Mouse (Mus musculus) heart, adult 8-10 months (tissue): Measurements from ENCODE around the gene Ppp1r15b. TPM values are rescaled to one million over a fixed set of nuclear protein-coding genes. Genes with fewer than 3 reads are reported as not detected.

Source experiments
- DNase-seq: peaks from one replicate; pipeline ENCODE4 v3.0.0; 2022; ENCODE audit warnings: low spot score
- total RNA-seq, 4 experiments: library from RNA; stranded (reverse); gene quantifications; 2 replicates each; pipeline ENCODE4 v1.2.4; 2022

Ppp1r15b gene
- total RNA-seq, 4 experiments from 2014 or later: 20.8 to 24.3 (median 21.7) TPM

- DNase-seq: no peak
Observed at GRCm38 (mm10) chr1:133119931-133120712, 10.8 kb upstream of the Ppp1r15b start.

- DNase-seq: no peak
Observed at GRCm38 (mm10) chr1:133121246-133121645, 9.7 kb upstream of the Ppp1r15b start.

GRCm38 (mm10) chr1:133124137-133124536 lies 6.8 kb upstream of the Ppp1r15b start:
- DNase-seq: no peak

- DNase-seq: no peak
Observed at GRCm38 (mm10) chr1:133125640-133126364, 5.1 kb upstream of the Ppp1r15b start.

GRCm38 (mm10) chr1:133126365-133126740 lies 4.6 kb upstream of the Ppp1r15b start:
- no peak for DNase-seq

- no peak for DNase-seq
Observed at GRCm38 (mm10) chr1:133127328-133127727, 3.6 kb upstream of the Ppp1r15b start.

- DNase-seq: no peak
Observed at GRCm38 (mm10) chr1:133129471-133130221, 1.3 kb upstream of the Ppp1r15b start.

GRCm38 (mm10) chr1:133131561-133131905 lies 590 bp downstream of the Ppp1r15b start:
- no peak for DNase-seq

- no peak for DNase-seq
Observed at GRCm38 (mm10) chr1:133131936-133132335, 993 bp downstream of the Ppp1r15b start.

GRCm38 (mm10) chr1:133132388-133133326 lies 1.7 kb downstream of the Ppp1r15b start:
- DNase-seq: no peak

- no peak for DNase-seq
Observed at GRCm38 (mm10) chr1:133133425-133133824, 2.5 kb downstream of the Ppp1r15b start.

GRCm38 (mm10) chr1:133134071-133134470 lies 3.1 kb downstream of the Ppp1r15b start:
- no peak for DNase-seq

- no peak for DNase-seq
Observed at GRCm38 (mm10) chr1:133134881-133135280, 3.9 kb downstream of the Ppp1r15b start.

- DNase-seq: no peak
Observed at GRCm38 (mm10) chr1:133135808-133136207, 4.9 kb downstream of the Ppp1r15b start.

GRCm38 (mm10) chr1:133138401-133138800 lies 7.5 kb downstream of the Ppp1r15b start:
- no peak for DNase-seq

- peak; percentile 55 for DNase-seq
Observed at GRCm38 (mm10) chr1:133146014-133147009, 15.4 kb downstream of the Ppp1r15b start.

- no peak for DNase-seq
Observed at GRCm38 (mm10) chr1:133147324-133147723, 16.4 kb downstream of the Ppp1r15b start.

GRCm38 (mm10) chr1:133148122-133148521 lies 17.2 kb downstream of the Ppp1r15b start:
- no peak for DNase-seq

GRCm38 (mm10) chr1:133150556-133150955 lies 19.6 kb downstream of the Ppp1r15b start:
- DNase-seq: no peak

- DNase-seq: no peak
Observed at GRCm38 (mm10) chr1:133152213-133152612, 21.3 kb downstream of the Ppp1r15b start.
